Mouse (Mus musculus) cerebral cortex, adult 2 months (tissue): ENCODE measurements around the gene Mettl24.

ENCODE experiments used
- WGBS: fragments of 180-500 bp; shearing (Covaris S2); methylation state at CpG from one replicate; pipeline ENCODE4 v1.1.7; 2018; 5-methylcytosine and 5-hydroxymethylcytosine counted together

The Mettl24 gene

DNA sequence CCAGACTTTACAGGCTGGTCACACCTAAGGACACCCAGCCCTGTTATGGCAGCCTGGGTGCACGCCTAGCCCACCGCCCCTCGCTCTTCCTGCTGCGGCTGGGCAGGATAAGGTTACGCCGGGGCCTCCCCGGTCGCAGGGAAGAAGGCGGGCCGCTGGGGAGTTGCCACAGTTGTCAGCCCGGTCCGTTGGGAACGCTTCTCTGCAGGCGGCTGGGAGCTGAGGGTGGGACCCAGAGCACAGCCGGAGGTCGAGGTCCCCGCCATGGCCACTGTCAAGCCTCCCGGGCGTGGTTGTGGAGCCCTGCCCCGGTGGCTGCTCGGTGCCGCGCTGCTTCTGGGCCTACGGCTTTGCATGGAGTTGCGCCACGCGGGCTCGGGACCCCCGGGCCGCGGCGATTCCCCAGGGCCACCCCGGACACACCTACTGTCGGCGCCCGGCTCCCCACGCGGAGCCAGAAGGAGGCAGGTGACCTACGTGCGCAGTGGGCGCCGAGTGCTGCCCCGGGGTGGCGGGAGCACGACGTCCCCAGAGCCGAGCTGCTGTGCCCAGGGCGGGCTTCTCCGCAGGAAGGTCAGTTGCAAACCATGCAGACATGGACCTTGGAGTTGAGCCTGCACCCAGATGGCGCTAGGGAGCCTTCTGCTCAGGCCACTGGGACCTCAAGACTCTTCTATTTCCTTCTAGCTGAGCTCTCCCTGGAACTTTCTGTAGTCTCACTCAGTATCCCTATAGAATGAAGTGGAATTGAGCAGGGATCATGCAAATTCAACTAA is at the start of gene Mettl24:
Gene Mettl24 (plus strand): TSS at position 191 of the 776 bp plus-strand sequence.
- WGBS = 1% methylated on average over 49 of the region's 50 CpGs

DNA sequence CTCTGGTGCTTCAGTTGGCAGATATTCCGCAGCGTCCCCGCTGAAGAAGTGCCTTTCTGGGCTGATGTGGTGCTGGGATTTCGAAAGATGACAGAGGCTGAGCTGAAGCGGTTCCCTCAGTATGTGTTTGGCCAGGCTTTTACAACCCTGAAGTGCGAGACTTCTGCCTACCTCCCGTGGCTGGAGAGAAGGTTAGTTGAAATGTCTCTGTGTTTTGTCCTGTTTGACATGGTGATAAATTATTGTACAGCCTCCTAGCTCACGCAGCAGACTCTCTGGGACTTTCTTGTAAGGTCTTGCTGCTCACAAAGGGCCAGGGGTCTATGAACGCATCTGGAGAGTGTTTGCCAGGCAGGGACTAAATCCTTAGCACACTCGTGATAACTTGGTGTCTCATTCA is 45.8 kb upstream of the Mettl24 start:
- WGBS = 77% methylated on average over 10 of the region's 10 CpGs

DNA sequence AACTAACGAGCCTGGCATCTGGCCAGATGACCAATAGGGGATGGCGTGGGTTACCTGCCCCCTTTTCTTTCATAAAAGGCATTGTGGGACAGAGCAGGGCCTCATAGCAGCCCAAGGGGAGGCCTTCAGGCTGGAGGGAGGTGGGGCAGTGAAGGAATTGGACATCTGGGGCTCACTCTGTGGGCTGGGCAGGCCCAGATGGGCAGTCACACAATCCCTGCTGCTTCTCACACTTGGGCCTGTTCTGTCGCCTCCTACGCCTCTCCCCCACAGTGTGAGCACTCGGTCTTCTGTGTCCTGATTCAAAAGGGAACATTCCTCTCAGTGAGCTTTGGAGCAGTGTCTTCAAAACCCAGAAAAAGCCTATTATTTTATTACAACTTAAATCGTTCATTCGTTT is 44.8 kb upstream of the Mettl24 start:
- 34% methylated on average over 7 of the region's 7 CpGs for WGBS

DNA sequence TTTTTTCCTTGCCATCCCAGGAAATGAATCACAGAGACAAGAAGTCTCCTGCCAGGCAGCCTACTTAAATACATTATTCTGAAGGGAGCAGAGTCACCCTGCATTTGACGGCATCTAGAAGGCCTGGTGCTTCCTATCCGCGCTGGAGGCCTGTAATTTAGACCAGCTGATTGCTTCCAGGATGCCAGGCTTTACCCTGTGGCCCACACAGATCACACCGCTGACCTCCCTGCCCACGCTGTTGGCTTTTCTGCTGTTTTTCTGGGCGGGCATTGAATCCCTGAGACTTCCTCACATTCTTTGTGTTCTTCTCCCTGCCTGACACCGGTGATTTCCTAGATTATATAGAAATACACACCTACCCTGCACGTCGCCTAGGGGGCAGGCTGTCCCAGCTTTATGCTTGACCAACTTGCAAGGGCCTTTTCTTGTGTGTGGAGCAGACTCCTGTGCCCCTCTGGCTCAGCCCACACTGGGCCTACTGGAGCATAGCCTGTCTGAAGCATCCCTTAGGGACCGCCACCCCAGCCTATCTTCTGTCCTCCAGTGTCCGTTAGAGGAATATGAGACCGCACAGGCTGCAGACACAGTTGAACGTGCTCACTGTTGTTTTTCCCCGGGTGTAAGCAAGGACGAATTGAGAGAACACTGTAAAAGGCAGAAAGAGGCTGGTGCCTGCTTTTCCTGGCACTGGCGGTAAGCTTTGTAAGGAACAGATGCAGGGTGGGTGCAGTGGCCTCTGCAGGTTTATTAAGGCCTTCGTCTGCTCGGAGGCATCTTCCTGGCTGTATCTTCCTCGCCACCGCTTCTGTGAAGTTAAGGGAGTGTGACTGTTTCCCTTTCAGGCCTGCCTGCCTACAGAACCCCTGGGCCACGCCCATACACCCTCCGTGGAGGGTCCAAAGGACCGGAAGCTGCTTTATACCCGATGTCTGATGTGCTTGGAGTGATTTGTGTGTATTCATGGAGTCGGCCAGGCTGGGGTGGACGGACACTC is 44.0 kb upstream of the Mettl24 start:
- WGBS = 46% methylated on average over 26 of the region's 26 CpGs

DNA sequence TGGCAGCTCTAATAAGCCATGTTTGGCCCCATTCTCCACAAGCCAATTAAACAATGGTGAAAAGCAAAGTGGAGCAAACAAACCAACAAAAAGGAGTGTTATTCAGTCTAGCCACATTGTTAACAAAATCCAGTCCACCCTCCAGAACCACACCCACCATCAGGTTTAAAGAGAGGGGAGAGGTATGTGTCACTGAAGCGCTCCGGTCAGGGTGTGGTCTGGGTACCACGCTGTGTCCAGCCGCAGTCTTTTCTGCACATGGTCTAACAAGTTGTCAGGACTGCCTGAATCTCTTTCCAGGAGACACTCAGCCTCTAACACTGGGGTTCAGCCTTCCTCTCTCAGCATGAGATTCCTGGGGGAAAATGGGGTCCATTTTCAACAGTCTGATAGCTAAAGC is 42.7 kb upstream of the Mettl24 start:
- 82% methylated on average over 4 of the region's 4 CpGs for WGBS

DNA sequence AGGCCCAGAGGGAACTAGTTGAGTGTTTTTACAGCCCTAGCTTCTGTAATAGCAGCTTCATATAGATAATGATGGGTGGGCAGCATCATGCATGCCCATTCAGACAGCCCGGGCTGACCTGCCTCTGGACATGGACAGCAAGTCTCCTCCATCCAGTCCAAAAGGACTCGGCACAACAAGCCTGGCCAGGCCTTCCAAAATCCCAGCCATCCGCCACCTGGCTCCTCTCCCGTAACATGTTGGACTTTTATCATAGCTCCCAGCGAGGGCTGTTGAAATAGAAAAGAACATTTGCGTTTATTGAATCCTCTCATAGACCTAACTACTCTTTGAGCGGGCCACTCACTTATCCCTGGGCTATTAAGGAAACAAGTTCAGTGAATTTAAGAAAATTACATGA is 41.2 kb upstream of the Mettl24 start:
- WGBS = 74% methylated on average over 7 of the region's 7 CpGs

DNA sequence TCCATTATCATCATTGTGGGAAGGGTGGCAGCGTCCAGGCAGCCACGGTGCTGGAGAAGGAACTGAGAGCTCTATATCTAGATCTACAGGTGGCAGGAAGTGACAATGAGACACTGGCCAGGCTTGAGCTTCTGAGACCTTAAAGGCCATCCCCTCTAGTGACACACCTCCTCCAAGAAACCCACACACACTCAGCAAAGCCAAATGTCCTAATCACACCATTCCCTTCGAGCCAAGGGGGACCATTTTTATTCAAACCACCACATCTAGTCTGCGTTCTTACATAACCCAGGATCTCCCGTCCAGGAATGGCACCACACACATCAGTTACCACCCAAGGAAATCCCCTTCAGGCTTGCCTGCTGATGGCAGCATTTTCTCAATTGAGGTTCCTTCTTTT is 40.0 kb upstream of the Mettl24 start:
- 74% methylated on average over 5 of the region's 5 CpGs for WGBS

DNA sequence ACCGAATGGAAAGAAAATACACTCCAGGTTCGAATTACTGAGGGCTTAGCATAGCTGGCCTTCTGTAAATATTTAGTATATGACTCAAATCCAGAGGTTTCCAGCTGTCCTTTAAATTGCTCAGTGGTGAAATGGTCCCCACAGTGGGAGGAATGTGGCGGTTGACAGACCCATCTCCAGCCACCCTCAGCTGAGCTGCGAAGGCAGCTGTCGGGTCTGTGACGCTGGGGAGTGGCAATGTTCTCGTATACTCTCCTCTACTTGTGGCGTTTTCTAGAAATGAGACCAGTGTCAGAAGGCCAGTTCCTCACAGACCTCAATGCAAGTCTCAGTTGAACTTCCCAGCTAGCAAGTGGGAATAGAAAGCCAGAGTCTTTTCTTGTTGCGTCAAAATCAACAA is 38.6 kb upstream of the Mettl24 start:
- 72% methylated on average over 9 of the region's 9 CpGs for WGBS

DNA sequence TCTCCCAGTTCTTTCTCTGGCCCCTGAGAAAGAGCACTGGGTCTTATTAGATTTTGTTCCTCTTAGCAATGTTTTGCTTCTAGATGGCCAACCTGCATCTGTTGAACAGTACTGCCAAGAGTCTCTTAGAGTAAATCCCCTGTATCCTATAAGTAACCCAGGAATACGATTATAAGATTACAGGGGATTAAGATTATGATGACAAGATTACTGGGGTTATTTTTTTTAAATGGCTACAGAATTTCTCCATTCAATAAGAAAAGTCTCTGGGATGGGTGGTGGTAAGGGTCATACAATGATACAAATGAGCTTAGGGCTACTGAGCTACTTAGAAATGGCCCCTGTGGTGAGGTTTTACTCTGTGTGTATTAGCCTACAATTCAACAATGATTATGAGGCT is 37.7 kb upstream of the Mettl24 start:
- 82% methylated on average over 1 of the region's 1 CpGs for WGBS

DNA sequence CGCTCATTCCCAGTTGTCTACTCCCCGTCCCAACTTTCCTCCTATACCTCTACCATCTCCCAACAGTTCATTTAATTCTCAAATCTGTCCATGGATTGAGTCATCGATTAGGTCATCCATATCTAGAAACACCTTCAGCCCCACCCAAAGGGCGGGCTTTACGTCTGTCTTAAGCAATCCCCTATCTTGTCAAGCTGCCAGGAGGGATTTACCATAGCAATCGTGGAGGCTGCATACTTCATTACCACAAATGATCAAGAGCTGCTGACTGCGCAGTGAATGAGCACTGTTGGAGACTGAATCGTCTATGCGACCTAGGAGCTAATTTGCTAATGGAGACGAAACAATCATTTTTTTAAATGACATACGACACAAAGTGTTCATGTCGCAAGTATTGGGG is 34.3 kb upstream of the Mettl24 start:
- WGBS = 84% methylated on average over 12 of the region's 12 CpGs

DNA sequence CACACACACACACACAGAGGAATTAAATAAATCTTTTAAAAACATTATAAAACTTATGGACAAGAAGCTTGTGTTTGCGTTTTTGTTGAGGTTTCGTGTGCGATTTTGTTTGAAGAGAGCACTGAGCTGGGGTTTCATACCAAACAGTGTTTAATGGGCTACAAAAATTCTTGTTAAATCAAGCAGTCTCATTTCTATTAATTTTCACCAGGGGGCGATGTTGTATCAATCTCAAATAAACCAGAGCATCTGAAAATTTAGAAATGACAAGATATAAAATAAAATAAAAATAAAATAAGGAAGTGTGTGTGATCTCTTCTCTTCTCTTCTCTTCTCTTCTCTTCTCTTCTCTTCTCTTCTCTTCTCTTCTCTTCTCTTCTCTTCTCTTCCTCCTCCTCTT is 33.4 kb upstream of the Mettl24 start:
- 34% methylated on average over 4 of the region's 4 CpGs for WGBS

DNA sequence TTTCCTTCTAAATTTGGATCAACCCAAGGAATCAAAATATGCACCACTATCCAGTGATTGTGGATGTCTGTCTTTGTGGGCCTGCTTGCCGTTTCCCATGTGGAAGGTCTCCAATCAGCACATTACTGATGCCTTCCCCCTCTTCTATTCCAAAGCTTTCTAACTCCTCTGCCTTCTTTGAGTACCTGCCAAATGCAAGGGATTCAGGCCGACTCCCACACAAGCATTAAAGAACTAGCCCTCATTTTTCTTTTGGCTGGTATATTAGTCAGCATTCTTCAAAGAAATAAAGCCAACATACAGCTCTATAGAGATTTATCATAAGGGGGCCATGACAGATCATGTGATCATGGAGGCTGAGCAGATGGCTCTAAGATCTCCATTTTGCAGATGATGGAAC is 31.4 kb upstream of the Mettl24 start:
- WGBS = 23% methylated on average over 2 of the region's 2 CpGs

DNA sequence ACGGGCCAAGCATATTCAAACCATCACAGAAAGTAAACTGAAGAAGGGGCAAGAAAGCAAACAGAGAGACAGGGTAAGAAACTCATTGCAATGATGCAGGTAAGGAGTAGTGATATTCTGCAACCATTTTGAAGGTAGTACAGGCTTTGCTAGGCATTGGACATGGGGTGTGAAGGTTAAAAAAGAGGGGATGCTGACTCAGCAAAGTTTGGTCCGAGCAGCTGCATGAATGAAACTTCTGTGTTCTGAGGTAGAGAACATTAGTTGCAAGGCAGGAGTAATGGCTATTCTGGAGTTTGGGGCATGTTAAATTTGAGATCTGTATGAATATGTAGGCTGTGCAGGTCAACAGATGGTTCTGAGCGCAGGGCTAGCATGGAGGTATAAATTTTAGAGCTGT is 17.8 kb upstream of the Mettl24 start:
- WGBS = 72% methylated on average over 3 of the region's 3 CpGs

DNA sequence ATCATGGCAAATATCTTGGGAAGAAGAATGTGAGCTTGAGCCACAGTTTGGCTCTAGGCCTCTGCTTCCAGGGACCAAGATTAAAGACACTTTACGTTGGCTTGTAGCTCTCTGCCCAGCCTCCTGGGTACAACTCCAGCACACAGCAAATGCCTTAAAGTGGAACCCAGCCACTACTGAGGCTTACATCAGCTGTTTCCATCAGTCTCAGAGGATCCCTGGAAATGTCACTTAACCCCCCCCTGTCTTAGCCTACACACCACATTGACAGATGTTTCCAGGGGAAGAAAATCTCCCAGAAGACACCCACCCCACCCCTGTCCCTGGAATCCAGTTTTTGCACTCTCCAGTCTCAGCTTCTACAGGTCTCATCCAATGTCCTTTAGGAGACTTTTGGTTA is 16.1 kb upstream of the Mettl24 start:
- WGBS = 65% methylated on average over 1 of the region's 1 CpGs

DNA sequence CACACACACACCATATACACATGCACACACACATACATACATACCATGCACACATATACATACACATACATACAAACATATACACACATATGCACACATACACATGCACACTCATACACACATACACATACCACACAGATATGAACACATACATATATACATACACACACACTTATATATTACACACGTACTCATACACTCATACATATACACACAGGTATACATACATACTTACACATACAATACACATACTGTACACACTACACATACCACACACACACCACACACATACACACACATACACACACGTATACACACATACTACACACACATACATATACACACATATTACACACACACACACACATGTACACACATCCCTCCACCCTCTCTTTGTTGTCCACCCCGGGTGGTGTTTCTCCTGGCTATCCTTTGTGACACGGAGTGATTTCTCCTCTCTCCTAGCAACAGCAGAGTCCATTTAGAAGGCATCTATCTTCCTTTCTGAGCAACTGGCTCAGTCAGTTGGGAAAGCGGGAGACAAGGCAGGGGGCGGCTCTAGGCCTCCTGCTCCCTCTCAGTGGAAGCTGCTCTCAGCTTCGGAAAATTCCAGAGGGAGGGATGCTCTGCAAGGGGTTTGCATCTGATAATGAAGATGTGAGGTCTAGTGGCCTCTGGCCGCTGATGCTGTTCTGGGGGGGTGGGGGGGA is 10.3 kb upstream of the Mettl24 start:
- WGBS = 48% methylated on average over 8 of the region's 8 CpGs

DNA sequence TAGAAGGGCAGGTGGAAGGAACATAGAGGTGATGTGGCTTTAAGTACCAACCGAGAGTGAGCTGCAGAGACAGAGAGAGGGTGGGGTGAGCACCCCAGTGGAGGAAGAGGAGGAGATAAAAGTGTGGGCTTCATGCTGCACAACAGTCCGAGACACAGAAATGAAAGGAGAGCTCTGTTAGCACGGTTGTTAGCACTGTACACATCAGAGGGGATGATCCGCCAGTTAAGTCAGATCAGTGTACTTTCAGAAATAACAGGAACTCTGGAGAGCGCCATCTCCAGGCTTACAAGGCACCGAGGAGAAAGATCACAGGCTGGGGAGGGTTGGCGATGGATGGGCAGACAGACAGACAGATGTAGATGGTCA is 9.8 kb upstream of the Mettl24 start:
- 54% methylated on average over 7 of the region's 7 CpGs for WGBS

DNA sequence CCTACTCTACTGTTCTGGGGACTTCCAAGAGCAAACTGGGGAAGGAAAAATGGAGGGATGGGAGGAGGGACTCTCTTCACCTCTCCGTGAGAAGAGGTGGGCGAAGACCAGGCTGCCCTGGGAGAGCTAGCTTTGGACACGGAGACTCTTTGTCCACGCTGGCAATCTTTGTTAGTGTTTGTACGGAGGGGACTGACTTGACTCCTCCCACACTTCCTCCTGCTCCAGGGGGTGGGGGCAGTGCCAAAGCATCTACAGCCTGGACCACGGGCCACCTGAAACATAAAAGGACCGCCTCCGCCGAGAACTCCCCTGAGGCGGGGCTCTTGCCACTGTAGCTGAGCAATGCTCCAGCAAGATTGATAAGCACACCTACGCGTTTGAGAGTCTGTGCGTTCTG is 8.9 kb upstream of the Mettl24 start:
- WGBS = 26% methylated on average over 13 of the region's 13 CpGs

DNA sequence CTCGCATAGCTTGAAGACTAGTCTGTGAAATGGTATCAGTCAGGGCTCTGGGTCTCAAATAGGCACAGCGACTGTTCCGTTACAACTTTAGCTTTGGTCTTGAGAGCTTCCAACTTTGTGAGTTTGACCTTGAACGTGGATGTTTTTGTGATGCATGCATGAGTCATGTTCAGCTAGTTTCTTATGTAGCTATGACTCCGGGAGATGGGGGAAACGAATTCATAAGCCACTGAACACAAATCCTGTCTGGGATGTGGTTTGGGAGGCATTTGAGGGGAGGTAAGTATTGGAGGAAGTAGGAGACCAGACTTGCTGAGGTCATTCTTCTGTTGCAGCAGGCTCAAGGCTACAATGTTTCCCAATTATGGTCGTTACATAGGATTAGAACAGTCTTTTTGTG is 7.2 kb upstream of the Mettl24 start:
- WGBS = 65% methylated on average over 7 of the region's 7 CpGs

DNA sequence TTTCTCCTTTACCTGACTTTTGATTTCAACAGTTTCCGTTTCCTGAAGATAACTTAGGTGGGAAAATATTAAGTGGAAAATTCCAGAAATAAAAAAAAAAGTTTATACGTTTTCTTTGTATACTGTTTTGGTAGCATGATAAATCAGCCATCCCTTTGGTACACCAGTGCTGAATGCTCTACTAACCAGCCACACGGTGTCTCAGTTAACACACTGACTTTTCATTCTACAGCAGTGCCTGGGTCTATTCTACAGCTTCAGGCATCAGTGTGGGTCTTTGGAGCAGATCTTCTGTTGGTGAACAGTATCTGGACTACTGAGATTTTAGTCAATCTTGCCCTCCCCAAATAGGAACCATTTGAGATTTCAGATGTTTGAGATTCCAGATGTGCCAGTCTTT is 4.6 kb upstream of the Mettl24 start:
- 63% methylated on average over 3 of the region's 3 CpGs for WGBS

DNA sequence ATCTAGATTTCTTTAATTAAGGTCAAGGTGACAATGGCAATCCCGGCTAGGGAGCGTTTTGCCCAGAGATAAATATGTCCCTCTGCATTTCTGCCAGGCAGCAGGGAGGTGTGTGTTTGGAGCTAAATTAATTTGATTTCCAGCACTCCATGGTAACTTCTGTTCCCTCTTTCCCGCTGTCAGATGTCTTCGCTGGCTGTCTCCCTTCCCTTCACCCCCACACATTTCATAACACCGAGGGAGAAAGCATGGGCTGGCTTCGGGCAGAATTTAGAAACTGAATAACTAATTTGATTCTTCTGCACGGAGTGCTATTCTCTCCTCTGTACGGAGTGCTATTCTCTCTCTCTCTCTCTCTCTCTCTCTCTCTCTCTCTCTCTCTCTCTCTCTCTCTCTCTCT is 612 bp upstream of the Mettl24 start:
- 19% methylated on average over 8 of the region's 8 CpGs for WGBS

DNA sequence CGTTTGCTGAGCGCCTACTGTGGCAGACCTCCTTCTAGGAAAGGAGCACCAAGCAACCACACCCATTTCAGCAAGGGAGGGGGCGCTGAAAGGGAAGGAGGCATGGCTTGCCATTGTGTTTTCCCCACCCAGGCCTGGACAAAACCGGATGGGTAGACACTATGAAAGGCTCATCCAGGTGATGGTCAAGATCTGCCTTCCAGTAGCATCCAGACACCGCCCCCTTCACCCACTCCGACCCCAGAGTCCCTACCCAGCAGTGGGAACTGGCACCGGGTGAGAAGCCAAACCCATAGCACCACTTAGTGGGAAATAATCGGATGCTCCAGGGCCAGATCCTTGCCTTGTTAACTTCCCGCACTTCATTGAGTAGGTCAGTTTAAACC is 779 bp downstream of the Mettl24 start:
- WGBS = 52% methylated on average over 9 of the region's 9 CpGs

DNA sequence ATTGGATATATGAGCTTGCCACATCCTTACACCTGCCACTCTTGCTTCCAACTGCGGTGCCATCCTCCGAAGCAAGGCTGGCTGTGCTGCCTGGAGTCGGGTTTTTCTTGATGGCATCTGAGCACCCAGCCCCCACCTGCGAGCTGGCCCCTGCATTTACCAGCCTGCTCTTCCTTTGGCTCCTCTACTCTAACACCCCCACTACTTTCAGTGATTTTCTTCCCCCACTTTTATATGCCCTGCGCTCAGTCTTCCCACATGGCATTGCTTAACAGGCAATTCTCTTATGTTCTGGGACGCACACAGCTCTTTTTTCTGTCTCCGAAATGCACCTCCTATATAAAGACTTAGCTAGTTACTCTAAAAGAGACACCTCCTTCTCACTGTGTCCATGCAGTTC is 1.2 kb downstream of the Mettl24 start:
- 53% methylated on average over 7 of the region's 7 CpGs for WGBS
